Comparison of ENCODE assay signal across 19 mouse cellular contexts in genomic region chr7:110315352-110315751, GRCm38 (mm10).
"Had no signal": no experiment of that assay in that cellular context is flagged by ENCODE, and none has a peak within 500 bp of the region (broad histone marks: within the 10 kb centered on the region; RNA-seq: fewer than 3 reads in every experiment).

No protein-coding gene starts in this region.

- H3K27me3 ChIP-seq: limb, embryonic 12.5 days; limb, embryonic 15.5 days; liver, embryonic 13.5 days; midbrain, embryonic 13.5 days; neural tube, embryonic 13.5 days; stomach, embryonic 15.5 days had no signal

- H3K4me1 ChIP-seq: limb, embryonic 12.5 days; liver, embryonic 13.5 days; midbrain, embryonic 10.5 days; midbrain, embryonic 13.5 days; neural tube, embryonic 13.5 days; stomach, embryonic 15.5 days had no signal

- H3K9ac ChIP-seq: limb, embryonic 12.5 days; limb, embryonic 15.5 days; liver, embryonic 13.5 days; midbrain, embryonic 13.5 days; neural tube, embryonic 13.5 days; stomach, embryonic 15.5 days had no signal

- H3K4me3 ChIP-seq: limb, embryonic 12.5 days; limb, embryonic 15.5 days; liver, embryonic 13.5 days; midbrain, embryonic 10.5 days; midbrain, embryonic 13.5 days; myocyte; neural tube, embryonic 13.5 days; stomach, embryonic 15.5 days had no signal

- DNase-seq: kidney, adult 18-20 months; left cerebral cortex, postnatal 4 days; liver, embryonic 13.5 days; lung, adult 2 months; lung, postnatal 14 days; lung, postnatal 4 days; retina, postnatal 1 day; right cerebral cortex, postnatal 25 days; spleen, adult 18-20 months; thymus, postnatal 25 days had no signal

- H3K9me3 ChIP-seq: limb, embryonic 12.5 days; limb, embryonic 15.5 days; liver, embryonic 13.5 days; midbrain, embryonic 10.5 days; midbrain, embryonic 13.5 days; neural tube, embryonic 13.5 days; stomach, embryonic 15.5 days had no signal

- ATAC-seq: midbrain, embryonic 13.5 days; midbrain, embryonic 16.5 days had no signal

- H3K27ac ChIP-seq: kidney, postnatal 0 days; limb, embryonic 12.5 days; limb, embryonic 15.5 days; liver, embryonic 13.5 days; midbrain, embryonic 10.5 days; midbrain, embryonic 13.5 days; neural tube, embryonic 13.5 days; stomach, embryonic 15.5 days had no signal

- H3K4me2 ChIP-seq: limb, embryonic 12.5 days; limb, embryonic 15.5 days; liver, embryonic 13.5 days; midbrain, embryonic 13.5 days; neural tube, embryonic 13.5 days; stomach, embryonic 15.5 days had no signal
